Mouse (Mus musculus) layer of hippocampus, postnatal 14 days (tissue): ENCODE results near the gene Wdtc1. TPM values are rescaled to one million over a fixed set of nuclear protein-coding genes. Genes with fewer than 3 reads are reported as not detected.

Experiments
- DNase-seq, 2 experiments: peaks; one replicate each; pipeline ENCODE4 v3.0.0; 2021 to 2022; ENCODE audit warnings: low spot score in 2 of 2, mixed read lengths in 1 of 2
- total RNA-seq, 2 experiments: library from RNA; stranded (reverse); gene quantifications; 2 replicates each; pipeline ENCODE4 v1.2.3; 2021

Gene Wdtc1
- total RNA-seq, 2 experiments from 2014 or later, result 67.8 to 68.9 TPM

DNA sequence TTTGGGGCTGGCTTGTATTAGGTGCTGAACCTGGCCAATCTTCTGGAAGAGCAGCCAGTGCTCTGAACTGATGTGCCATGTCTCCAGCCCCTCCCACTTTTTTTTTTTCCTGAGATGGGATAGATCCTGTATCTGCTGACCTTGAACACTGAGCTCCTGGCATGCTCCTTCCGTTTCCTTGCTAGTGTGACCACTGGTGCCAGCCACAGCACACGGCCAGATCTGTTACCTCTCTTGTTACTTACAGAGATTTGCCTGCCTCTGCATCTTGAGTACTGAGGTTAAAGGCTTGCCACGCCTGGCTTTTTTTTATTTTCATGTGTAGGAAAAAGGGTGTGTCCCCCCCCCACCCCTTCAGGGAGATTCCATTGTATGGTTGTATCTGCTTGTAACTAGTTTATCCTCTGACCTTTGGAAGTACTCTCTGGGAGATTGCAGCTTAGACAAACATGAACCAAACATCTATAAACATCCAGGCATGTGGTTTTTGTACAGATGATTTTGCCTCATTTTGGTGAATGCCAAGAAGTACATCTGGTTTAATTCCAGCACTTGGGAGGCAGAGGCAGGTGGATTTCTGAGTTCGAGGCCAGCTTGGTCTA is 66.7 kb downstream of the Wdtc1 start:
- no peak for DNase-seq

DNA sequence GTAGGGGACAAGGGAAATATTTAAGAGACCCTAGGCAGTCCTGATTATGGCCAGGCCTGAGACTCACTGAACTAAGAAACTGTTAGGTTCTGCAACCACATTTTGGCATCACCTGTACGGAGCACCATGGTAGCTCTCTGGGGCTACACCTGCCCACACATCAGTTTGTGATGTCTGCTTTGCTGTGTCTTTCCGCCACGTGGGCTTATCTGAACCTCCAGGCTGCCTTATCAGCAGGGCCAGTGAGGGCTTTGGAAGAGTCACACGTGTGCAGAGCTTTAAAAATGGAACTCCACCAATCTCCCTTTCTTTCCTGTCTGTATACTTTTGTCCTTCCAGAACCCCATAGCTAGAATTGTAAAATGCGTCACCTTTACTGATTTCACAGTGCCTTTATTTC is 67.3 kb downstream of the Wdtc1 start:
- no peak for DNase-seq

DNA sequence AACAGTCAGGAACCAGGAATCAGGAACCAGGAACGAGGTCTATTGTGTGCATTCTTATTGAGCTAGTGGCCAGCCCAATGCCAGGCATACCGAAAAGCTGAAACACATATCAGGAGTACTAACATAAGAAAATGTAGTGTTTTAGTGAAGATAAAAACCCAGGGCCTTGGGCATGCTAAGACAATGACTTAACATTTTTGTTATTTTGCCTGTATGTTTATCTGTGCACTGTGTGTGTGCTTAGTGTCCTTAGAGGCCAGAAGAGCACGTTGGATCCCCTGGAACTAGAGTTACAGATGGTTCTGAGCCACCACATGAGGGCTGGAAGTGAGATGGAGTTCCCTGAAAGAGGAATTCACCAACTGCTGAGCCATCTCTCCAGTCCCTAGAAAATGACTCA is 68.0 kb downstream of the Wdtc1 start:
- no peak for DNase-seq

DNA sequence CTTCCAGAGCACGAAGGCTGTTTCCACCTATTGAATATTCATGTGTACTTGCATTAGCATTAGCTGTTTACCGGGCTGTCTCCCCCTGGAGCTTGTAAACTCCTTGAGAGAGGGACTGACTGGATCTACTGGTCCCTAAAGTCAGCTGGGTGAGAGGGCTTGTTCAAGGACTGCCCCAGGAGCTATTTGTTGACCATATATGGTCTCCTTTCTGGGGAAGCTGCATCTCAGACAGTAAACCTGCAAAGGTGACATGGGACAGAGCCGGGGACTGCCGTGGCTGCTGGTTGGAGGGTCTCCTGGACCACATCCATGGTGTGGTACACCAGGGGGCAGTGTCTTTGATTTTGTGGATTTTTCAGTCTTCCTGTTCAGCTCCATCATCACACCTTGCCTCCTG is 70.6 kb downstream of the Wdtc1 start:
- DNase-seq, result no peak

DNA sequence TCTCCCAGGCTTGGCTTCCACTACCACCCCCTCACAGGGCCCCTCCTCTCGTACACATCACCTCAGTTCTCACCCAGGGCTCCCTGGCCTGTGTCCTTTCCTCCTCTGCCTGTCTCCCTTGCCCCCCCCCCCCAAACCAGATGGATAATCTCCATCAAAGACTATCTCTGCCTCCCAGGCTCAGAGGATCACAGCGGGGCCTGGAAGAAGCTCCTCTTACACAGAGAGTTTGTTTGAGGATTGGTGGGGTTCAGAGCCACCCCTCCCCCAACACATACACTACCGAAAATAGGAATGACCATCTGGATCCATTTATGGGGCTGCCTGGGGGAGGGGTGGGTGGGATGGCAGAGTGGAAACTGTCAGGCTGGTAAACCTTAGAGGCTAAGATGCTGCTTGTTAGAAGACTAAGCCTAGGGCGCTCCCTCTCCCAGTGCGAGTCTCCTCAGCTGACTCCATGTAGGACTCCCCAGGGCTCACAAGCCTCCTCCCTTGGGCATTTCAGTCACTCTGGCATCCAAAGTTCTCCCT is 71.3 kb downstream of the Wdtc1 start:
- DNase-seq, result no peak

DNA sequence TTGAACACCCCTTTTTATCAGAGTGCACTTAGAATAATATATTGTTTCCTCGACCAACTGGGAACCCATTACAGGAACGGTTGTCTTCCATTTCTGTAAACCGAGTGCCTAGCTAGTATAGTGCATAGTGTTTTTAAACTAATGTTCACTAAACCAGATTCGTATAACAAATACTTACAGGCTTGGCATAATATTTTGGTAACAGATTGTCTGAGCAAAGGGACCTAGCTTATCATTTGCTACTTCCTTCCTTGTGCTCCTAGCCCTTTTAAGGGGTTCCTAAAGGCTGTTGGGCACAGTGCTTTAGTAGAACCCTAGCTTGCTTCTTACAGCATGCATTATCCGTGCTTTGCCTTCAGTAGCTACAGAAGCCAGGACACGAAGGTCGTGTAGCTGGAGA is 71.8 kb downstream of the Wdtc1 start:
- no peak for DNase-seq

DNA sequence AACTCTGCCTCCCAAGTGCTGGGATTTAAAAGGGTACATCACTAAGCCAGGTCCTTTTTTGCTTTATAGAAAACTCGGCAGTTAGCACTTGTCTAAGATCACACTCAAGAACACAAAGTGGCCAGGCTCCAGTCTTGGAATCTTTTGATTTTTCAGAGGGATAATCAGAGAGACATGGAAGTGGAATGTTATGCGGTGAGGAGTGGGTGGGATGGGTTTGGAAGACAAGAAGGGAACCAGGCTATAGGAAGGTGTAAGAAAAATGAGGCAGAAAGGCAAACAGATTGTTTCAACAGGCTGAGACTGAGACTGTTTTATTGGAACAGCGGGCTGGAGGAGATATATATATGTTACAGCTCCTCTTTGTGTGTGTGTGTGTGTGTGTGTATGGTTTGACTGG is 74.8 kb downstream of the Wdtc1 start:
- DNase-seq, result no peak

DNA sequence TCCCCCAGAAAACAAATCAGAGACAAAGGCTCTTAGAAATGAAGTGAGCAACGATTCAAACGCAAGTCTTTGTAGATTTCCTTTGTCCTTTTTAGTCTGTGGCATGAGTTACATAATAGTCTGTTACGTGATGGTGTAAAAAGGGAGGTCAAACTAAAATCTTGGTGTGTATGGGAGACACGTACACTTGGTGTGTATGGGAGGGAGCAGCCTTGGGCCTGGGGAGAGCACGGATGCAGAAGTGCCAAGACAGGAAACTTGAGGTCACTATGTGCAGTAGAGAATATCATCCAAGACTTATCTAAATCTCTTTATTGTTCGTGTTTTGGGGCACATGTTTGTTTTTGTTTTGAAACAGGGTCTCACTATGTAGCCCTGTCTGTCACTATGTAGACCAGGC is 75.2 kb downstream of the Wdtc1 start:
- no peak for DNase-seq

DNA sequence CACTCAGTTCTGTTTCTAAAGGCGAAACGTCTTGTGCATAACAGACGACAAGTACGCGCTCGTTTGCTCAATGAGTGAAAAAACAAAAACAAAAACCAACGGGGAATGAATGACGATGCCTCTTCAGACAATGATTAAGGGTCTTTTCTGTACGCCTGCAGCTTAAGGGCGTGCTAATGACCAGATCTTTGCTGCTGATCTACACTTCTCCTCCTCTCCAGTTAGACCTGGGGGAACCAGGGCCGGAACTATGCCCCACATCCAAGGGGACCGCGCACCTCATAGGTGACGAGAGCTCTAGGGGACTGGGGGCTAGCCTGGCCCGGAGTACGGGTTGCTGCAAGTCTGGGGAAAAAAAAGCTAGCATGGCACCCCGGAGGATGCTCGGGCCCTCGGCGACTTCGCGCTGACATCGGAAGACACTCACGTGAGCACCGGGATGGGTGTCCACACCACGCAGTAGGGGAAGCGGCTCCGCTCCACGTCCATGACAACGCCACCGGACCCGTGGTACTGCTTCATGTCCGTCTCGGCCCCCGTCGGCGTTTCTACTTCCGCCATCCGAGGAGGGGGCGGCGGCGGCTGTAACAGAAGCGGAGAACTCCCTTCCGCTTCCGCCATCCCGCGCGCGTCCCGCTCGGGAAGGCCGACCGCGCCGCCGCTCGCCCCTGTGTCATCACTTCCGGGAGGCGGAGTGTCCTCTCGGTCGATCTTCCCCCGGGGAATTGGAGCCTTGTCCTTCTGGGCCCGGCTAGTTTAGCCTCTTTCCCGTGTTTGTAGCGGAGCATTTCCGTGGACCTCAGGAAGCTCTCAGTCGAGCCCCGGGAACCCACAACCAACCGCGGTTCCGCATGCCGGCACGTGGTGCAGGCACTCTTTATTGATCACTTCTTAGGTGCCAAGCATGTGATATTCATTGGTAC is 75.9 kb downstream of the Wdtc1 start, which contains the start of gene Tmem222:
TSS of gene Tmem222 (minus strand) at position 689 of the 923 bp plus-strand sequence.
- DNase-seq, result peak; percentile 97 to 98

DNA sequence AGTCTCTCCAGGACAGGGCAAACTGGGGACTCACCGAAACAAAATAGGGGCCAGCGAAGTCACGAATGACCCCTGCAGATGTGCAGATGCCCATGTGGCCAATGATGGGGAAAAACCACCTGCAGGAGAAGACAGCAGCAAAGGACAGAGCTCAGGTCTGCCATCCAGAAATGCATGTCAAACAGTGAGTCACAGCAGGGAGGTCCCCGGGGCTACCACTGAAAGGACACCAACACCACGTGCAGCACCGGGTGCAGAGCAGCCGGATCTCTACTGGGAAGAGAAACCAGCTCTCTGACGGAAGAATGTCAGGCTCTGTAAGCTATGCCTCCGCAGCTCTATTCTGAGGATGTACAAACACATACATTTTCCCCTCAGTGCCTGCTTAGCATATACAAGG is 82.4 kb downstream of the Wdtc1 start:
- DNase-seq, result no peak

DNA sequence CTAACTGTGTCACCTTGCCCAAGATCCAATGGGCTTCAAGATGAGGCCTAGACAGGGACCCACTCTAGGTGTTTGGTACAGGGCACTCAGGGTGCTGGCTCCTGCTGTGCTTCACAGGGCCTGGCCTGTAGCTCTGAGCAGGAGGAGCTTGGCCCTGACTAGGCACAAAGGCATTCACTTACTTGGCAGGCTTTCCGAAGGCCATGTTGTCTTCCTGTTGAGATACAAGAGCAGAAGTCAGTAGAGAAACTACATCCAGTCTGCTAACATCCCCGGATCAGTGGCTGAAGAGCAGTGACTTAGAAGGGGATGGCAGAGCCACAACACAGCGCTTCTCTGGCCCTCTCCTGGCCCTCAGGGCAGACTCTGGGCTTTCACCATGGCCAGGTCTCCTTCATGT is 83.7 kb downstream of the Wdtc1 start:
- DNase-seq, result no peak

DNA sequence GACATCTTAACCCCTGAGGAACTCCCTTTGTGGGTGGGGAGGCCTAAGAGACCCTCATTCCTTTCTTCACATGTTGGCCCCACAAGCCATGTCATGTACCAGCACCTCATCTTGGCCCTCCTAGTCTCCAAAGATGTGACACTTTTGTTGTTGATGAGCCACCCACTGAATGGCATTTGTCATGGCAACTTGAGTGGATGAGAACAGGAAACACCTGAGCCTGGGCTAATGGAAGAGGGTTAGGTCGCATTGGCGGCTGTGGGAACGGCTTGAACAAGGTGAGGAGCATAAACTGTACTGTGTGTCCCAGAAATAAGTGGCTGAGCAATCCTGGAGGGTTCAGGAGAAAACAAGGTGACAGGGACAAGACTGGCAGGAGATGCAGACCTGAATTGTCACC is 84.3 kb downstream of the Wdtc1 start:
- no peak for DNase-seq

DNA sequence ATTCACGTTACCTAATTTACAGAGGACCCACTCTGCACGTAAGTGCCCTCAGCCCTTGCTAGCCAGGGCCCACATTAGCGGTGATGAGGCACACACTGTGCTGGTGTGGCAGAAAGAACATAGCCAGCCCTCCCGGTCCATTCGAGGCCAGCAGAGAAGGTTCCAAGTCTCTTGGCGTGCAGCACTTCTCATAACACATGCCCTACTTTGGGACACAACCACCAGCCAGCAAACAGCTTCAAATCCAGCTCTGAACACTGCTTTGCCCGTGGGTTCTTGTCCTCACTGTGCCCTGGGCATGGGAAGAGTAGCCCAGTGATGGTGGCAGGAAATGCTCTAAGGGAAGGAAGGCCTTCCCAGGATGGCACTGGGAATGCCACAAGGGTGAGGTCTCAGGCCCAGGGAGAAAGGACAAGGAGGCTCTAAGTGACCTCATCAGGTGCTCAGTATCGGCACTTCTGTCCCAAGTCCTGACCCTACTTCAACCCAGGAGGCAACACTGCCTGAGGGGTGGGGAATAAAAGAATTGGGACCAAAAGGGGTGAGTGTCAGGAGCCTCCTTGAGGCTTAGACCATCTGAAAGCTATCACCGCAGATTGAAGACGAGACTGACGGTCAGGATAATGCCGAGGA is 86.9 kb downstream of the Wdtc1 start:
- DNase-seq, result no peak

DNA sequence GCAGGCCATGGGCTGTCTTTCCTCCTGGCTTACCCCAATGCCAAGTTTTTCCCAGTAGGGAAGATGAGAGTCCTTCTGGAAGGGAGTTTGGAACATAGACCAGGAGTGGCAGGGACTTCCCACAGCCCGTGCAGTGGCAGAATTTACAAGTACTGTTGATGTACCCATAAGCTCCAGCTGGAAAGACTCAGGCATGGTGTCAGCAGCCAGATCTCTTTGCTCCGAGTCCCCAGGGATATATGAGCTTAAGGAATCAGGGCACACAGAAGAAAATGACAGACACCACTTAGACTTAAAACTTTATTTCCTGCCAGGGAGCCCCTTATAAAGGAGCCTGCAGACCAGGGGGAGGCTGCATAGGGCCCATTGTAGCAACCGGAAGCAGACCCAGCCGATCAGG is 87.5 kb downstream of the Wdtc1 start:
- DNase-seq, result no peak

DNA sequence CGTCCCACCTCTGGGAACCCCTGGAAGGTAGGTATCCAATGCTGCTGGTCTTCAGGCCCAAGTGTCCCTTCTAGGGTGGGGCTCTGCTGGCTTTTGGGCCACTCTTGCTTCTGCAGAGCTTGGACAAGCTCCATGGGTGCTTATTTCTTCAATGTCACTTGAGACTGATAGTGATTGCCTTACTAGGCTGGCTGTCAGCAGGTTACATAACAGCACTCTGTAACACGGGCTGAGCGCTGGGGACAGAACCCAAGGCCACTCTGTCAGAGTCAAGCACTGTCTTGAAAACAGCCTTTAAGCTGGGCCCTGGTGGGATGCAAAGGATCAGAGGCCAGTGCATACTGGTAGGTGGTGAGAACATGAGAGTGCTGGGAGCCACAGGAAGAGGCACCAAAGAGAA is 88.0 kb downstream of the Wdtc1 start:
- no peak for DNase-seq

DNA sequence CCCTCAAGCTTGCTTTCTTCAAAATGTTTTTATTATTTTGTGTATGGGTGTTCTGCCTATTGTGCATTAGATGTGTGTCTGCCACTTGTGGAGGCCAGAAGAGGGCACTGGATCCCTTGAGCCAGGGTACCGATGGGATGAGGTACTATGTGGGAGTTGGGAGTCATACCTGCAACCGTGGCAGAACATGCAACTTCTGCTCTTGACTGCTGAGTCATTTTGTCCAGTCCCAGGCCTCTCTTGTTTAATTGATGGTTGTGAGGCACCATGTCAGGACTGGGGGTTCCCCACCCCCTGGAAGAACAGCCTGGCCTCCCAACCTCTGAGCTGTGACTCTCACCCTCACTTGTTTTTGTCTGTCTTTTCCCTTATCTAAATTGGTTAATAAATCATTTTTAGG is 88.7 kb downstream of the Wdtc1 start:
- DNase-seq, result no peak

DNA sequence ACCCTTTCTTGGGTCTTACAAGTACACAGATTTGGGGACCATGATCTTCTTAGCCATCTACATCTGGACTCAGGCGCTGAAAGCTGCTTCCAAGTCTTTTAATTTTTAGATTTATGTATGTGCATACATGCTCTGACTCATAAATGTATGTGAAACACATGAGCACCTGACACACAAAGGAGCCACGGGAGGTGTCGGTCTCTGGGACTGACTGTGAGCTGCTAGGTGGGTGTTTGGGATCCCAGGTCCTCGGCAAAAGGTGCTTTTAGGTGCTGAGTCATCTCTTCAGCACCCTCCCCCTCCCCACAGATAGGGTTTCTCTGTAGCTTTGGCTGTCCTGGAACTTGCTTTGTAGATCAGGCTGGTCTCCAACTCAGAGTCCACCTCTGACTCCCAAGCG is 89.5 kb downstream of the Wdtc1 start:
- no peak for DNase-seq

DNA sequence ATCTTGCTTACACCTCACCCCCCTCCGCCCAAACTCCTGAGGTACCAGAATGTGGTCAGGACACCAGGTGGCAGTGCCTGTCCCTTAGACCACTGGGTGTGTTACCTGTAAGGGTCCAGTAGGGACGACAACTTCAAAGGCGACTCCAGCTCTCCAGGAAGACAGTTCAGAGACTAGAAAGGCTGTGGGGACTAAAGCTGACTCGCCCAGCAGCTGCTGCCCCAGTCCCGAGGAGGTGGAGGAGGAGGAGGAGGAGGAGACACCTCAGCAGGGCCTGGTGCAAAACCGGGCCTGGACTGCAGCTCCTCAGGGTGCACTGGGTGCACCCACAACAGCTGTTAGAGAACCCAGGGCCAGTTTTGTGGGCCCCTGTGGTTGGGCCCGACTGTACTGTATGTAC is 90.4 kb downstream of the Wdtc1 start, which contains the start of gene Sytl1:
TSS of gene Sytl1 (minus strand) at position 232 of the 400 bp plus-strand sequence.
- DNase-seq, result no peak

DNA sequence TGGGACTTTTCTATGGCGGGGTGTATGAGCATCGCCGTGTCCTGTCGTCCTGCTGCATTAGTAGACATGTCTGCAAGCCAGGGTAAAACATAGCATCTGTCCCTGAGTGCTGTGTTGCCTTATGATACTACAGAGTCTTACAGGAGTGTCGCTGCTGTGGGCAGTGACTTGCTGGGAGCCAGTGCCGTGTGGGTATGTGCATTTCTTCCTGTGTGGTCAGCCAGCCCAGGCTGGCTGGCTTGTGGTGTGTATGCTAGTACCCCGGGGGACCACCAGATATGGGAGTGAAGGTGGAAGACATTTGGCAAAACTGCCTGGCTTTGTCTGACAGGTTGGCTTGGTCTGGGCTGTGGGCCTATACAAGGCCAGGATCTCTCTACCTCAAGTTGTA is 90.9 kb downstream of the Wdtc1 start:
- DNase-seq, result no peak

DNA sequence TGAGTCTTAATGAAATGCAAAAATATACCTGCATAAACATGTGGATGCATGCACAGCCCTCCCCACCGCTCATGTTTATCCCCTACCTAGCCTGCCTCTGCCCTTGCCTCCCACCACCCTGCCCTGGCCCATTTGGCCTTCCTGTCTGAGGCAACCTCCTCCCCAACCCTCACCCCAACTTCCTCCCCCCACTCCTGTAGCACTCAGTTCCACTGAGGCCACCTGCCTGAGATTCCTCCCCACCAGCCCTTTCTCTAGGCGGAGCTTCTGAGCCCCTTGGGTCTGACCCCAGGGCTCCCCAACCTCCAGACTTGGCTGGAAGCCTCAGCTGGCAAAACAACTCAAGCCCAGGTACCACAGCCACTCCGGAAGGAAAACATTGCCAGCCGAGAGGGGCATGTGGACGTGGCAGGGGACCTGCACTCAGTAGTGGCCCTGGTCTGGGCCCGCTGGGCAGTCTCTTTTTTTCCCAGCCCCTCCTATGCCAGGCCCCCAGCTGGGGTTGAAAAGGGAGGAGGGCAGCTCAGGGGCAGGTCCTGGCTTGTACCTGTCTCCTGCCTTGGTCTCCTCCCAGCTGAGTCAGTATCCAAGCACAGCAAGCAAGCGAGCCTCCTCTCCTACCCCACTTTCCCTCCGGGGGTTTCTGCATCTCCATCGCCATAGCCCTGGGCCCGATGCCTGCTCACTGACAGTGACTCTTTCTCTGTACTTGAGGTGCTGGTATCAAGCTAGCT is 91.5 kb downstream of the Wdtc1 start:
- DNase-seq, result no peak

DNA sequence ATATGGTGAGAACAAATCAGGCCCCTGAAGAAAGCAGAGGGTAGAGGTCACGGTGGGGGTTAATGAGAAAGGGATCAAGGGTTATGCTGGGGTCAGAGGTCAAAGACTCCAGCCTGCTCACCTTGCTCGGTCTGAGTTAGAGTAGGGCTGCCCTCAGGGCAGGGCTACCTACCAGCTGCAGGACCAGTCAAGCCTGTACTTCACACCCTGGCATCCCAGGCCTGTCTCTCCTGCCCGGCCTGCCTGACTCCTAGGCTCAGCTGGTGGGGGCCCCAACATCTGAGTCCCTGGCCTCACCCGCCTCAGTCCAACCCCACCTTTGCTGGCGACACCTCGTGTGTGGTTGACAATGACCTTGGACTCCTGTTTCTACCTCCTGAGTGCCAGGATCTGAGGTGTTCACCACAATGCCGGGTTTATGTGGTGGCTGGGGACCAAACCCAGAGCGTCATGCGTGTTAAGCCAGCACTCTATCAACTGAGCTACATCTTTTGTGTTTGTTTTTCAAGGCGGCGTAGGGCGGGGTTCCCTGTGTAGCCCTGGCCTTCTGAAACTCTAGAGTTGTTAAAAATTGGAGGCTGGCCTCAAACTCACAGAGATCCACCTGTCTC is 95.4 kb downstream of the Wdtc1 start:
- no peak for DNase-seq
